In genomic region chr19:16028746-16029252, GRCm38 (mm10) we compare ENCODE assay signal across 8 mouse cellular contexts. TPM values are rescaled to one million over a fixed set of nuclear protein-coding genes. Genes with fewer than 3 reads are reported as not detected.
DNase-seq lines count a peak whose midpoint lies in the region; ATAC-seq lines count a peak whose summit lies in the region.

No protein-coding gene starts in this region.

- intact Hi-C loops in gastrocnemius, postnatal 36 days (cut with DNase I) = no loop called here

- no peak for ATAC-seq in embryonic facial prominence, embryonic 15.5 days (ENCODE audit: insufficient number of reproducible peaks, low FRiP score, low TSS enrichment, low read depth)
- peak; percentile 47; the same call in 1 of the 2 replicates for ATAC-seq in intestine, embryonic 15.5 days
- ATAC-seq in midbrain, embryonic 15.5 days (replicated peaks) = no peak

- no peaks in the 10 kb centered on the region for H3K36me3 ChIP-seq in embryonic facial prominence, embryonic 15.5 days
- no peaks in the 10 kb centered on the region for H3K36me3 ChIP-seq in intestine, embryonic 15.5 days
- no peaks in the 10 kb centered on the region for H3K36me3 ChIP-seq in midbrain, embryonic 15.5 days (replicated peaks)

- H3K4me3 ChIP-seq in embryonic facial prominence, embryonic 15.5 days (replicated peaks) = peak overlapping the region; percentile 38
- H3K4me3 ChIP-seq in intestine, embryonic 15.5 days (replicated peaks) = peak overlapping the region; percentile 28
- no peak overlapping the region for H3K4me3 ChIP-seq in midbrain, embryonic 15.5 days

- no peaks in the 10 kb centered on the region for H3K27me3 ChIP-seq in embryonic facial prominence, embryonic 15.5 days
- H3K27me3 ChIP-seq in intestine, embryonic 15.5 days (replicated peaks) = no peaks in the 10 kb centered on the region
- no peaks in the 10 kb centered on the region for H3K27me3 ChIP-seq in midbrain, embryonic 15.5 days (replicated peaks)

- no peaks in the 10 kb centered on the region for H3K9me3 ChIP-seq in embryonic facial prominence, embryonic 15.5 days (replicated peaks)
- H3K9me3 ChIP-seq in intestine, embryonic 15.5 days = no peaks in the 10 kb centered on the region
- H3K9me3 ChIP-seq in midbrain, embryonic 15.5 days = no peaks in the 10 kb centered on the region

- no peak overlapping the region for H3K9ac ChIP-seq in embryonic facial prominence, embryonic 15.5 days
- H3K9ac ChIP-seq in intestine, embryonic 15.5 days = no peak overlapping the region
- H3K9ac ChIP-seq in midbrain, embryonic 15.5 days = no peak overlapping the region

- peak; percentile 5 to 16 for DNase-seq in right cerebral cortex, adult 2 months (ENCODE audit: low spot score in 2 of 2)
- no peak for DNase-seq in right cerebral cortex, adult 18-20 months
- DNase-seq in adrenal gland, adult (ENCODE audit: inconsistent age in 2 of 2, low spot score in 1 of 2) = no peak
- no peak for DNase-seq in right cerebral cortex, postnatal 36 days (ENCODE audit: low spot score in 2 of 2)
- no peak for DNase-seq in gastrocnemius, postnatal 36 days

- 45% methylated on average over 5 of the region's 5 CpGs for WGBS in embryonic facial prominence, embryonic 15.5 days
- 59% methylated on average over 5 of the region's 5 CpGs for WGBS in intestine, embryonic 15.5 days
- WGBS in midbrain, embryonic 15.5 days = 64% methylated on average over 5 of the region's 5 CpGs

- H3K4me2 ChIP-seq in embryonic facial prominence, embryonic 15.5 days (replicated peaks) = peak overlapping the region; percentile 45
- H3K4me2 ChIP-seq in intestine, embryonic 15.5 days (replicated peaks) = peak overlapping the region; percentile 57
- H3K4me2 ChIP-seq in midbrain, embryonic 15.5 days = peak overlapping the region; percentile 22

- no peaks in the 10 kb centered on the region for H3K4me1 ChIP-seq in embryonic facial prominence, embryonic 15.5 days
- H3K4me1 ChIP-seq in intestine, embryonic 15.5 days (replicated peaks) = no peaks in the 10 kb centered on the region
- no peaks in the 10 kb centered on the region for H3K4me1 ChIP-seq in midbrain, embryonic 15.5 days

- H3K27ac ChIP-seq in embryonic facial prominence, embryonic 15.5 days (replicated peaks) = no peak overlapping the region
- H3K27ac ChIP-seq in intestine, embryonic 15.5 days = no peak overlapping the region
- no peak overlapping the region for H3K27ac ChIP-seq in midbrain, embryonic 15.5 days

RNA-seq across cellular contexts. Expression of gene Cep78, which starts 44.0 kb away (rescaled TPM):
- polyA plus RNA-seq in embryonic facial prominence, embryonic 15.5 days (2015; fragmentation: Nextera tagmentation; extraction: Ambion mirVana) = 22.2 and 27.3 TPM in 2 replicates
- polyA plus RNA-seq in intestine, embryonic 15.5 days (2015; fragmentation: Nextera tagmentation; extraction: Ambion mirVana) = 16.6 and 18.5 TPM in 2 replicates
- polyA plus RNA-seq in midbrain, embryonic 15.5 days (2015; fragmentation: Nextera tagmentation; extraction: Ambion mirVana) = 31.1 and 33.6 TPM in 2 replicates
- total RNA-seq in gastrocnemius, postnatal 36 days (2021) = 1 to 10 TPM; 2.0 to 2.1 TPM

Comparison
In these comparisons a context has a peak if more than half of its experiments do, and no peak if none do; other contexts are left out.
1. DNase-seq: peak in right cerebral cortex, adult 2 months (2 of 2); none in right cerebral cortex, adult 18-20 months (single experiment), adrenal gland, adult (0 of 2), right cerebral cortex, postnatal 36 days (0 of 2) and gastrocnemius, postnatal 36 days (0 of 2).
2. Peak in every context shown above with its lines, with median percentiles within 50 percentile points of each other: H3K4me2 ChIP-seq.